Mouse (Mus musculus) heart, embryonic 12.5 days (tissue): ENCODE measurements around the gene Reps2. TPM values are rescaled to one million over a fixed set of nuclear protein-coding genes. Genes with fewer than 3 reads are reported as not detected.

ENCODE experiments used
- ATAC-seq: fragments of 200-750 bp; cut with Nextera tagmentation; 2 replicates; pipeline ENCODE4 v1.8.0; 2017; ENCODE audit warnings: moderate TSS enrichment, moderate library complexity; ENCODE audit not compliant: insufficient number of reproducible peaks, low FRiP score
- H3K27ac ChIP-seq: fragments of 300-500 bp; sonication (generic); 2 replicates; pipeline ENCODE4 v1.5.1; 2016; ENCODE audit warnings: mild to moderate bottlenecking, moderate library complexity; ENCODE audit not compliant: poor library complexity, severe bottlenecking
- H3K27me3 ChIP-seq: fragments of 300-500 bp; sonication (generic); replicated peaks from 2 replicates; pipeline ENCODE4 v1.6.1; 2016; ENCODE audit warnings: mild to moderate bottlenecking, moderate library complexity
- H3K36me3 ChIP-seq: fragments of 300-500 bp; sonication (generic); 2 replicates; pipeline ENCODE4 v1.6.1; 2016; ENCODE audit warnings: mild to moderate bottlenecking, moderate library complexity
- H3K4me1 ChIP-seq: fragments of 300-500 bp; sonication (generic); replicated peaks from 2 replicates; pipeline ENCODE4 v1.6.1; 2016; ENCODE audit warnings: mild to moderate bottlenecking
- H3K4me2 ChIP-seq: fragments of 300-500 bp; sonication (generic); 2 replicates; pipeline ENCODE4 v1.6.1; 2016; ENCODE audit warnings: mild to moderate bottlenecking, moderate library complexity
- H3K4me3 ChIP-seq: fragments of 300-500 bp; sonication (generic); 2 replicates; pipeline ENCODE4 v1.5.1; 2016; ENCODE audit warnings: mild to moderate bottlenecking
- H3K9ac ChIP-seq: fragments of 300-500 bp; sonication (generic); 2 replicates; pipeline ENCODE4 v1.6.1; 2016; ENCODE audit warnings: mild to moderate bottlenecking, moderate library complexity
- H3K9me3 ChIP-seq: fragments of 300-500 bp; sonication (generic); replicated peaks from 2 replicates; pipeline ENCODE4 v1.6.1; 2016; ENCODE audit warnings: mild to moderate bottlenecking, moderate library complexity
- WGBS: fragments of 180-500 bp; shearing (Covaris S2); methylation state at CpG from one replicate; pipeline ENCODE4 v1.1.7; 2016; 5-methylcytosine and 5-hydroxymethylcytosine counted together
- polyA plus RNA-seq: library from polyadenylated mRNA; unstranded; fragments of >200 nt; fragmentation: Nextera tagmentation; extraction: Ambion mirVana; gene quantifications from 2 replicates; pipeline ENCODE4 v1.2.1, GENCODE M21; 2016

Reps2 gene
- polyA plus RNA-seq, result 0.45 and 0.52 TPM in 2 replicates

DNA sequence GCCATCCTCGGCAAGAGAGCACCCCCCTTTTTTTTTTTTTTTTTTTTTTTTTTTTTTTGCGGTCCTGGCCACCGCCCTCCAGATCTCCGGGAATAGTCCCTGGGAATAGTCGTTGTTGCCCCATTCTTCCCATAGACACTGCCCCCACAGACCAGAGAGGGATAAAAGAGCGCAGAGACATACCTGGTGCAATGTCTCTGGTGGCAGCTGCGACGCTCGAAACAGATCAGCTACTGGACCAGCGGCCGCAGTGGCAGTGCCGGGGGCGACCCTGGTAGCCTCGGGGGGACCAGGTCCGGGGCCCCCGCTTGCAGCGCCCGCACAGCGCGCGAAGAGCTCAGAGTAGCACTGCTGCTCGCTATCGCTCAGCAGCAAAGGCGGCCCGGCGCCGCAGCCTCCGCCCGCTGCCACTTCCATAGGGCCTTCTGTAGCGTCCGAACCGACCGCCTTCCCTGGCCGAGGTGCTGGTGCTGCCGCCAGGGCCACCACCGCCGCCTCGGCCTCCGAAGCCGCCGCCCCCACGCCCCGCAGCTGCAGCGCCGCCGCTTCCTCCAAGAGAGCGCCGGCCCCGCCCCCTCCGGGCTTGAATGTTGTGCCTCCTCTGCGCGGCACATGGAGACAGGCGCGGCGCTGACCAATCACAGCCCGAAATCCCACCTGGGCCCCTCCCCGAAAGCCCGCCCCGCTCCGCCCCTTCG is at the start of gene Reps2:
Reps2 (minus strand) TSS at position 559 of the 698 bp plus-strand sequence.
- Histone ChIP-seq H3K36me3 (no peaks in the 10 kb centered on the region), H3K9me3 (no peaks in the 10 kb centered on the region), H3K4me3 (peak within 1 kb of the TSS; percentile 67), H3K27me3 (peaks cover 8% of the 10 kb centered on the region), H3K27ac (no peak within 1 kb of the TSS), H3K9ac (peak within 1 kb of the TSS; percentile 68), H3K4me2 (peak within 1 kb of the TSS; percentile 92), H3K4me1 (no peaks in the 10 kb centered on the region)
- WGBS, result 15% methylated on average over 47 of the region's 61 CpGs
- peak; percentile 94 for ATAC-seq

DNA sequence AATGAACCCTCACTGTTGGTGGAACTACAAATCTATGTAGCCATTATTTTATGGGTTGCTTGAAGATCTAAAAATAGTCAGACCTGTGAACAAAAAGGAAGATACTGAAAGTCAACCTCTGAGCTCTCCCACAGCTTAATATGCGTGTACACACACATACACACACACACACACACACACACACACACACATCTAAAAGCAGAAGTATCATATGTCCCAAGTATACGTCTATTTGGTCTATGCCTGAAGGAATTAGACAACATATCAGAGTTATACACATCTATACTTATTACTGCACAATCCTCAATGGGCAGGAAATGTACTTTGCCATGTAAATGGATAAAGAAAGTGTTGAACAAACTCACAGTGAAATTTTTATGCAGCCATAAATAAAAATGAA is 47.8 kb upstream of the Reps2 start:
- H3K9me3 ChIP-seq, result no peaks in the 10 kb centered on the region
- no peak overlapping the region for H3K4me2 ChIP-seq
- H3K4me3 ChIP-seq, result no peak overlapping the region
- H3K4me1 ChIP-seq, result no peaks in the 10 kb centered on the region
- ATAC-seq, result no peak
- no peaks in the 10 kb centered on the region for H3K36me3 ChIP-seq
- H3K27ac ChIP-seq, result no peak overlapping the region
- 60% methylated on average over 2 of the region's 2 CpGs for WGBS
- H3K27me3 ChIP-seq, result no peaks in the 10 kb centered on the region
- H3K9ac ChIP-seq, result no peak overlapping the region

DNA sequence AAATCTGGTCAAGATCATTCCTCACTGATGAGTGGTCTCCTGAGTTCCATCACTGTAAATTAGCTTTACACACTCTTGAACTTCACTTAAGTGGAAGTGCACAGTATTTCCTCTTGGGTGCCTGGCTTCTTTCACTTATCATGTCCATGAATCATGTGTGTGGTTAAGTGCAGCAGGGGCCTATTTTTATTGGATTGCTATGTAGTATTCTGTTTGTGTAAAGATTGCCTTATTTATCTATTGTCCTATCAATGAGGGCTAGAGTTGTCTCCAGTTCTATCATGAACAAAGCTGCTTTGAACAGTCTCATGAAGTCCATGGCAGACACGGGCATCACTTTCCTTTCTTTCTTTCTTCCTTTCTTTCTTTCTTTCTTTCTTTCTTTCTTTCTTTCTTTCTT is 41.9 kb upstream of the Reps2 start:
- H3K4me3 ChIP-seq, result no peak overlapping the region
- 71% methylated on average over 1 of the region's 1 CpGs for WGBS

DNA sequence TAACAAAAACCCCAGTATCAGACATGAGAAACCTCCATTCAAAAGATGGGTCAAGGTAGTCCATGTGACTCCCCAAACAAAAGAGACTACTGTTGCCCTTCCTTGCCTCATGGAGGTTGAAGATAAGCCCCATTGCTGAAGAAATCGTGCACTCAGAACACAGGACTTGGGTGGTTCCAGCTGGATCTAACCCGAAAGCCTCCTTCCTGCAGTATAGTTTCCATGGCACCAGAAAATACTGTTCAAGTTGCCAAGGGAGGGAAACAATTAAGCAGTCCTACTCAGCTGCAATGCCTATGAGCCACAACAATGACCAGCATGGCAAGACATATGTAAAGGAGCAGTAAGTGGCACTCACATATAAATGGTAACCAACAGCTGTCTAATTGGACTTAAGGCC is 36.1 kb upstream of the Reps2 start:
- Histone ChIP-seq H3K27me3 (no peaks in the 10 kb centered on the region), H3K27ac (no peak overlapping the region), H3K4me2 (no peak overlapping the region), H3K9me3 (no peaks in the 10 kb centered on the region), H3K9ac (no peak overlapping the region), H3K36me3 (no peaks in the 10 kb centered on the region), H3K4me1 (no peaks in the 10 kb centered on the region), H3K4me3 (no peak overlapping the region)
- peak; percentile 42; the same call in 1 of the 2 replicates for ATAC-seq
- WGBS, result 63% methylated on average over 2 of the region's 2 CpGs

More for the DNA sequence above, 41.9 kb upstream of the Reps2 start:
- H3K27me3 ChIP-seq, result no peaks in the 10 kb centered on the region
- no peaks in the 10 kb centered on the region for H3K36me3 ChIP-seq
- no peak overlapping the region for H3K27ac ChIP-seq
- H3K9me3 ChIP-seq, result no peaks in the 10 kb centered on the region
- ATAC-seq, result no peak
- no peaks in the 10 kb centered on the region for H3K4me1 ChIP-seq
- no peak overlapping the region for H3K4me2 ChIP-seq
- no peak overlapping the region for H3K9ac ChIP-seq

DNA sequence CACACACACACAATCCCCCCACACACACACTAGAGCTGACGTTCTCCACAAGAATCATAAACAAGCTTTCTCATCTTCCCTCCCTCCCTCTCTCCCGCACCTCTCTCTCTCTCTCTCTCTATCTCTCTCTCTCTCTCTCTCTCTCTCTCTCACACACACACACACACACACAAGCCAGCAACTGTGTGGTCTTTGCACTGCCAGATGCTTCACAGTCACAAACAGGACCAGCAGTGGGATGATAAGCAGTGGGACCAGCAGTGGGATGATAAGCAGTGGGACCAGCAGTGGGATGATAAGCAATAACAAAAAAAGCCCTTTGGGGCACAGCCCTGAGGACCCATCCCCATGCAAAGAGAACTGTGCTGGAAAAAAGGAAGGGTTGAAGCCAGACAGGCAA is 35.4 kb upstream of the Reps2 start:
- H3K9ac ChIP-seq, result no peak overlapping the region
- H3K4me3 ChIP-seq, result no peak overlapping the region
- WGBS, result 35% methylated on average over 2 of the region's 2 CpGs
- no peaks in the 10 kb centered on the region for H3K27me3 ChIP-seq
- H3K36me3 ChIP-seq, result no peaks in the 10 kb centered on the region
- H3K4me2 ChIP-seq, result no peak overlapping the region
- H3K4me1 ChIP-seq, result no peaks in the 10 kb centered on the region
- H3K27ac ChIP-seq, result no peak overlapping the region
- ATAC-seq, result peak; percentile 77; the same call in 1 of the 2 replicates
- H3K9me3 ChIP-seq, result no peaks in the 10 kb centered on the region

DNA sequence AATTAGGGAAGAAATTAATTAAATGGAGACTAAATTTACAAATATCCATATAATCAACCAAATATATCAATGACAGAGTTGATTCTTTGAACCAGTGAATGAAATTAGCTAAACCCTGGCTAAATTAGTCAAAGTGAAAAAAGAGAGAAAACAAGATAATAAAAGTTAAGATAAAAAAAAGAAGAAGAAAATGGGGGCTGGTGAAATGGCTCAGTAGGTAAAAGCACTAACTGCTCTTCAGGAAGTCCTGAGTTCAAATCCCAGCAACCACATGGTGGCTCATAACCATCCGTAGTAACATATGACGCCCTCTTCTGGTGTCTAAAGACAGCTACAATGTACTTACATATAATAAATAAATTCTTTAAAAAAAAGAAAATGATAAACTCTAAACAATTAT is 22.7 kb upstream of the Reps2 start:
- Histone ChIP-seq H3K36me3 (no peaks in the 10 kb centered on the region), H3K9ac (no peak overlapping the region), H3K4me3 (no peak overlapping the region), H3K4me2 (no peak overlapping the region), H3K9me3 (no peaks in the 10 kb centered on the region), H3K27ac (no peak overlapping the region), H3K27me3 (no peaks in the 10 kb centered on the region), H3K4me1 (no peaks in the 10 kb centered on the region)
- WGBS, result 68% methylated on average over 2 of the region's 2 CpGs
- no peak for ATAC-seq

DNA sequence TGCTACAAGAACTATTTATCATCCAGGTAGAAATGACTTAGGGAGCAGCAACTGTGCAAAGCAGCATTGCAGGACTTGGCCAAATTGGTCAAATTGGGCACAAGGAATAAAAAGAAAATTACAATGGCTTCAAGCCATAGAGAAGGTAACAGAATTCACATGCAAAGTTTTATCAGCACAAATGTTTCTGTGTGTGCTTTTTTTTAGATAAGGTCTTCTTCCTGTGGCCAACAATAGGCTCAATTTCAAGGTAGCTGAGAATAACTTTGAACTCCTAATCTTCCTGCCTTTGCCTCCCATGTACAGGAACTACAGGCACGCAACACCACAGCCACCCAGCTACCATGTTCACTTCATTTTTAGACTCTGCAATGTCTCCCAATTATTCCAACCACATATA is 16.7 kb upstream of the Reps2 start:
- ATAC-seq, result no peak
- 64% methylated on average over 1 of the region's 1 CpGs for WGBS
- no peaks in the 10 kb centered on the region for H3K9me3 ChIP-seq
- H3K4me1 ChIP-seq, result no peaks in the 10 kb centered on the region
- no peak overlapping the region for H3K27ac ChIP-seq
- no peak overlapping the region for H3K4me3 ChIP-seq
- H3K27me3 ChIP-seq, result no peaks in the 10 kb centered on the region
- H3K9ac ChIP-seq, result no peak overlapping the region
- no peak overlapping the region for H3K4me2 ChIP-seq
- H3K36me3 ChIP-seq, result no peaks in the 10 kb centered on the region

DNA sequence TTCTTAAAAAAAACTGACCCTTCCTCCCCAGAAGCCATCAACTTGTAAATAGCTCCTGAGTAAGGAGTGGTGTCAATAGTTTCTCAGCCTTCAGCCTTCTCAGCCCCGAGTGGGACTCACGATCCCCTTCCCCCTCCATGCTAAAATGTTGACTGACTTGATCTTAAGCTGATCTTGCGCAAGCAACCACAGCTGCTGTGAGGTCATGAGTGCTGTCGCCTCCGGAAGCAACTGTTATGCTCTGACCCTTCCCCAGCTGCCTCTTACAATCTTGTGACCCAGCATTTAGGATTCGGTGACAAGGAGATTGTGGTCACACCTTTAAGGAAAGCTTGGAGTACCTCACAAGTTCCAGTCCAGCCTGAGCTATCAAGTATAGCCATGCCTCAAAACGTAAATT is 10.1 kb upstream of the Reps2 start:
- no peaks in the 10 kb centered on the region for H3K9me3 ChIP-seq
- ATAC-seq, result no peak
- 81% methylated on average over 7 of the region's 7 CpGs for WGBS

DNA sequence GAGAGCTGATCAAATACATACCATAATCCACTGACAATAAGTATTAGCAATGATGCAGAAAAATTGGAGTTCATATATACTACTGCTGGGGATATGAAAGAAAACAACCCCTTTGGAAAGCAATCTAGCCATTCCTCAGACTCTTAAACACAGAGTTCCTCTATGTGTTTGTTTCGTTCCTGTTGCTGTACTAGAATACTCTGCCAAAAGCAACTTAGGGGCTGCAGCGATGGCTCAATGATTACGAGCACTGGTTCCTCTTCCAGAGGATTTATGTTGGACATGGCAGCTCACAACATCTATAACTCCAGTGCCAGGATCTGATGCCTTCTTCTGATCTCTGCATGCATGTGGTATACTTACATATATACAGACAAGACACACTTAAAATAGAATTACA is 9.0 kb upstream of the Reps2 start:
- H3K27ac ChIP-seq, result no peak overlapping the region
- H3K4me3 ChIP-seq, result no peak overlapping the region
- no peaks in the 10 kb centered on the region for H3K27me3 ChIP-seq
- H3K36me3 ChIP-seq, result no peaks in the 10 kb centered on the region
- ATAC-seq, result no peak
- no peak overlapping the region for H3K4me2 ChIP-seq
- H3K9me3 ChIP-seq, result no peaks in the 10 kb centered on the region
- no peaks in the 10 kb centered on the region for H3K4me1 ChIP-seq
- no peak overlapping the region for H3K9ac ChIP-seq
- 79% methylated on average over 3 of the region's 3 CpGs for WGBS

More for the DNA sequence above, 10.1 kb upstream of the Reps2 start:
- H3K27ac ChIP-seq, result no peak overlapping the region
- no peaks in the 10 kb centered on the region for H3K36me3 ChIP-seq
- H3K4me3 ChIP-seq, result no peak overlapping the region
- no peaks in the 10 kb centered on the region for H3K4me1 ChIP-seq
- H3K4me2 ChIP-seq, result no peak overlapping the region
- H3K27me3 ChIP-seq, result no peaks in the 10 kb centered on the region
- no peak overlapping the region for H3K9ac ChIP-seq

DNA sequence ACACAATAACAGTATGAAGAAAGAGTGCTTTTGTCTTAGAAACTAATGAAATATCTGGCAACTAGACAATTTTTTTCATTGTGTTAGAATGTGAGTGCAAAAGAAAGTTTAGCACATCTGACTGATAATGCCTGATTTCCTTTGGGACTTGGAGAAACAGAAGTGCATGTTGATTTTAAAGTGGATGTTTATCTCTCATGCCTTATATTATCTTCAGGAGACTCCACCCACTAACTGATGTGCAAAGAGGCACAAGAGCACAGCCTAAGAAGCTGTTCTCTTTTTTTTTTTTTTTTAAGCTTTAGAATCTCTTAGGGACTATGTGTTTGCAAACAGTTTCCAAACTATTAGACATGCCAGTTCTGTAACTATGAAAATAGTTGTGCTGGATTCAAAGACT is 7.7 kb upstream of the Reps2 start:
- Histone ChIP-seq H3K36me3 (no peaks in the 10 kb centered on the region), H3K4me1 (no peaks in the 10 kb centered on the region)
- ATAC-seq, result no peak

DNA sequence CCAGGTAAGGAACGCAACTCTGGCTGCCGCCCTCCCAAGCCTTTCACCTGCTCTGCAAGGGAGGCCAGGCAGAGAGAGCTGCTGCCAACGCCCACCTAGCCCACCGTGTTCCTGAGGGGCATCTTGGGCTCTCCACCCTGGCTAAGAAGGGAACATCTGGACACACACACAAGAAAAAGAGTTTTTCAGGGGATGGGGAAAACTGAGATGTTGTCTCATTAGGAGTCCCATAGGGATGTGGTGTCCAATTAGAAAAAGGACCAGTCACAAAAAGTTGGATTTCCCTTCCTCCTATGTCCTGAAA is 292 bp upstream of the Reps2 start:
- Histone ChIP-seq H3K27me3 (peaks cover 8% of the 10 kb centered on the region), H3K4me2 (peak overlapping the region; percentile 92), H3K27ac (no peak overlapping the region), H3K36me3 (no peaks in the 10 kb centered on the region), H3K9ac (no peak overlapping the region), H3K4me3 (peak overlapping the region; percentile 67), H3K9me3 (no peaks in the 10 kb centered on the region), H3K4me1 (no peaks in the 10 kb centered on the region)
- no peak for ATAC-seq
- WGBS, result 18% methylated on average over 4 of the region's 4 CpGs

More for the DNA sequence above, 7.7 kb upstream of the Reps2 start:
- Histone ChIP-seq H3K4me3 (no peak overlapping the region), H3K27ac (no peak overlapping the region), H3K9me3 (no peaks in the 10 kb centered on the region), H3K9ac (no peak overlapping the region), H3K4me2 (no peak overlapping the region), H3K27me3 (peaks cover 4% of the 10 kb centered on the region; the same call in 1 of the 2 replicates)
